ENCODE assay signal across 27 mouse cellular contexts in genomic region chr4:93638207-93638606, GRCm38 (mm10).
DNase-seq lines count a peak whose midpoint lies in the region; ATAC-seq and TF ChIP-seq lines count a peak whose summit lies in the region.
"Had no signal": no experiment of that assay in that cellular context is flagged by ENCODE, and none has a peak within 500 bp of the region (broad histone marks: within the 10 kb centered on the region; RNA-seq: fewer than 3 reads in every experiment).

No protein-coding gene starts in this region.

- no peak overlapping the region for H3K9ac ChIP-seq in liver, postnatal 0 days (replicated peaks)
- H3K9ac ChIP-seq in liver, embryonic 12.5 days: no peak overlapping the region
- H3K9ac ChIP-seq in liver, embryonic 15.5 days: no peak overlapping the region
- H3K9ac ChIP-seq: embryonic facial prominence, embryonic 12.5 days; embryonic facial prominence, embryonic 15.5 days; forebrain, postnatal 0 days; heart, embryonic 13.5 days; hindbrain, embryonic 14.5 days had no signal

- no peaks in the 10 kb centered on the region for H3K36me3 ChIP-seq in liver, postnatal 0 days (replicated peaks; ENCODE audit: insufficient read depth, low read length)
- no peaks in the 10 kb centered on the region for H3K36me3 ChIP-seq in liver, embryonic 12.5 days
- no peaks in the 10 kb centered on the region for H3K36me3 ChIP-seq in liver, embryonic 15.5 days (replicated peaks)
- H3K36me3 ChIP-seq: embryonic facial prominence, embryonic 12.5 days; embryonic facial prominence, embryonic 15.5 days; G1E; heart, embryonic 13.5 days had no signal

- no peak for TF ChIP-seq EP300 in liver, postnatal 0 days (IDR thresholded peaks at IDR 0.05; ENCODE audit: low read depth)

- H3K4me1 ChIP-seq in liver, postnatal 0 days (ENCODE audit: insufficient read depth): no peaks in the 10 kb centered on the region
- peaks cover 5% of the 10 kb centered on the region for H3K4me1 ChIP-seq in liver, embryonic 12.5 days
- peaks cover 6% of the 10 kb centered on the region; the same call in 1 of the 2 replicates for H3K4me1 ChIP-seq in liver, embryonic 15.5 days (replicated peaks)
- H3K4me1 ChIP-seq: embryonic facial prominence, embryonic 12.5 days; embryonic facial prominence, embryonic 15.5 days; heart, embryonic 13.5 days had no signal

- no peaks in the 10 kb centered on the region for H3K9me3 ChIP-seq in liver, postnatal 0 days (ENCODE audit: low read length)
- H3K9me3 ChIP-seq in liver, embryonic 12.5 days (replicated peaks): no peaks in the 10 kb centered on the region
- no peaks in the 10 kb centered on the region for H3K9me3 ChIP-seq in liver, embryonic 15.5 days (replicated peaks)
- H3K9me3 ChIP-seq: embryonic facial prominence, embryonic 12.5 days; embryonic facial prominence, embryonic 15.5 days; G1E; heart, embryonic 13.5 days had no signal

- H3K27me3 ChIP-seq in liver, postnatal 0 days (ENCODE audit: insufficient read depth, low read length): no peaks in the 10 kb centered on the region
- H3K27me3 ChIP-seq in liver, embryonic 12.5 days (replicated peaks): no peaks in the 10 kb centered on the region
- no peaks in the 10 kb centered on the region for H3K27me3 ChIP-seq in liver, embryonic 15.5 days
- H3K27me3 ChIP-seq: CH12.LX; embryonic facial prominence, embryonic 12.5 days; embryonic facial prominence, embryonic 15.5 days; heart, embryonic 13.5 days; Patski had no signal

- no peak for TF ChIP-seq CTCF in liver, postnatal 0 days (IDR thresholded peaks at IDR 0.05; ENCODE audit: low read depth)

- peak; percentile 6 for DNase-seq in liver
- DNase-seq in liver, postnatal 0 days: no peak
- no peak for DNase-seq in lung, postnatal 25 days (ENCODE audit: low spot score)
- DNase-seq in retina, postnatal 1 day: no peak
- DNase-seq in cerebellum, adult 11-12 months: no peak
- DNase-seq: adrenal gland, adult 2 months; adrenal gland, postnatal 14 days; B cell, adult 2 months; cerebellum, adult 2 months; cerebellum, adult 9-11 months; cerebellum, postnatal 25 days; forebrain, postnatal 0 days; gastrocnemius, adult 2 months; gastrocnemius, postnatal 14 days; heart, adult 18-20 months; heart, postnatal 14 days; heart, postnatal 4 days had no signal

- no peak overlapping the region for H3K27ac ChIP-seq in liver, postnatal 0 days (ENCODE audit: low read depth)
- no peak overlapping the region for H3K27ac ChIP-seq in liver, embryonic 12.5 days
- no peak overlapping the region for H3K27ac ChIP-seq in liver, embryonic 15.5 days (replicated peaks)
- H3K27ac ChIP-seq: embryonic facial prominence, embryonic 12.5 days; embryonic facial prominence, embryonic 15.5 days; gastrocnemius, adult 2 months; heart, embryonic 13.5 days; hindbrain, embryonic 14.5 days had no signal

- H3K4me2 ChIP-seq in liver, postnatal 0 days (ENCODE audit: low read depth, low read length): no peak overlapping the region
- H3K4me2 ChIP-seq in liver, embryonic 12.5 days: no peak overlapping the region
- H3K4me2 ChIP-seq in liver, embryonic 15.5 days: no peak overlapping the region
- H3K4me2 ChIP-seq: embryonic facial prominence, embryonic 12.5 days; embryonic facial prominence, embryonic 15.5 days; heart, embryonic 13.5 days; hindbrain, embryonic 14.5 days had no signal

- no peak overlapping the region for H3K4me3 ChIP-seq in liver, postnatal 0 days (ENCODE audit: low read depth, low read length)
- no peak overlapping the region for H3K4me3 ChIP-seq in liver, embryonic 12.5 days
- H3K4me3 ChIP-seq in liver, embryonic 15.5 days (replicated peaks): no peak overlapping the region
- H3K4me3 ChIP-seq: embryonic facial prominence, embryonic 12.5 days; embryonic facial prominence, embryonic 15.5 days; gastrocnemius, adult 2 months; heart, embryonic 13.5 days had no signal

- no peak for ATAC-seq in liver, postnatal 0 days
- ATAC-seq in liver, embryonic 12.5 days: peak; percentile 81
- peak; percentile 51 for ATAC-seq in liver, embryonic 15.5 days (ENCODE audit: insufficient read depth)
- ATAC-seq: forebrain, embryonic 14.5 days; forebrain, postnatal 0 days; Patski had no signal

- WGBS in liver, postnatal 0 days (ENCODE audit: insufficient replicate concordance): 69% methylated on average over 1 of the region's 1 CpGs
- WGBS in liver, embryonic 12.5 days (ENCODE audit: insufficient replicate concordance): 68% methylated on average over 1 of the region's 1 CpGs
- WGBS in liver, embryonic 15.5 days (ENCODE audit: insufficient replicate concordance): 48% methylated on average over 1 of the region's 1 CpGs
